Mouse (Mus musculus): ENCODE data around the gene Sirt1.
"Not testable (repeated sequence)": the region's sequence is repeated elsewhere in the genome, so short reads cannot be mapped to it uniquely, and the experiment has no call there.

The Sirt1 gene

GRCm38 (mm10) chr10:63381498-63382280 is at the start of gene Sirt1:
Gene Sirt1 (minus strand): TSS chr10:63381704.
- in situ Hi-C loops (cut with MboI; ENCODE audit: low pct_unique_long_range_greater_than_20kb in 1 of 2, low sequenced_read_pairs in 2 of 2, unreplicated experiment in 1 of 2) = loop anchor here (10.0 kb wide), 2 partner anchors 227 to 247 kb away; no protein-coding TSS in a partner anchor

DNA sequence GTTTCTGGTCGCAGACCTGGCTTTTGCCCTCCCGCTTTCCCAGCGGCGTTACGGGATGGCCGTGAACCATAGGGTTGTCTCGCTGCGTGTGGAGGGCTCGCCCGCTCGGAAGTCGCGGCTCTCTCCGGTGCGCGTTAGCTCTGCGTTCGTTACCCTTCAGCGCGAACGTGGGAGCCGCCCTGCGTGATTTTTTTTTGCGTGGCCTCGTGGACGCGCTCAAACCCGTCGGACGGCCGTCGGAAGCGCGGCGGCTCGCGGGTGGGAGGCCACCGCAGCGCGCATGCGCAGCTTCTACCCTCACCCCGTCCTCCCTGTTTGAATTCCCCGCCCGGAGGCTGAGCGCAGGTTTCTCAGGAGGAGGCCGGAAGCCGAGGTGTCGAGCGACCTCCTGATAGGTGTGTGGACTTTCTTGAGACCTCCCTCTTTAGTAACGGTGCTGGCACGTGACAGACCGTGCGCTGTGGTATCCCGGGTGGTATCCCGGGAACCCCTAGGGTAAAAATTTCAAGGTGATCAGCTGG is 48.3 kb upstream of the Sirt1 start, which contains the start of gene Ctnna3:
Gene Ctnna3 (plus strand): TSS at position 314 of the 521 bp plus-strand sequence.
- in situ Hi-C loops (cut with MboI; ENCODE audit: low pct_unique_long_range_greater_than_20kb in 1 of 2, low sequenced_read_pairs in 2 of 2, unreplicated experiment in 1 of 2) = no loop called here

GRCm38 (mm10) chr10:63429380-63429779 is 47.9 kb upstream of the Sirt1 start:
- in situ Hi-C loops (cut with MboI; ENCODE audit: low pct_unique_long_range_greater_than_20kb in 1 of 2, low sequenced_read_pairs in 2 of 2, unreplicated experiment in 1 of 2) = no loop called here

DNA sequence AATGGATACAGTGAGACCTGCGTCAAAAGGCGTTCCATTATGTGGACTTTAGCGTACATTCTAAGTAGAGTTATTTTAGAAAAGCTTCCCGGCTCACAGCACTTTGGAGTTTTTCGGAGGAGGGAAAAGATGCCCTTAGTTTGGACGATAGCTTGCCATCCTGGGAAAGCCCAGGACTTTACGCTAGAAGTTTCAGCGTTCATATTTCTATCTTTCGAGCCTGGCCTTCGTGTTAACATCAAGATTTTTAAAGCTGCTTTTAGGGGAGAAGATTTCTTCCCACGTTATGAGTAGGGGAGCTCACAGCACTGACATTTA is 47.5 kb upstream of the Sirt1 start:
- in situ Hi-C loops (cut with MboI; ENCODE audit: low pct_unique_long_range_greater_than_20kb in 1 of 2, low sequenced_read_pairs in 2 of 2, unreplicated experiment in 1 of 2) = no loop called here

DNA sequence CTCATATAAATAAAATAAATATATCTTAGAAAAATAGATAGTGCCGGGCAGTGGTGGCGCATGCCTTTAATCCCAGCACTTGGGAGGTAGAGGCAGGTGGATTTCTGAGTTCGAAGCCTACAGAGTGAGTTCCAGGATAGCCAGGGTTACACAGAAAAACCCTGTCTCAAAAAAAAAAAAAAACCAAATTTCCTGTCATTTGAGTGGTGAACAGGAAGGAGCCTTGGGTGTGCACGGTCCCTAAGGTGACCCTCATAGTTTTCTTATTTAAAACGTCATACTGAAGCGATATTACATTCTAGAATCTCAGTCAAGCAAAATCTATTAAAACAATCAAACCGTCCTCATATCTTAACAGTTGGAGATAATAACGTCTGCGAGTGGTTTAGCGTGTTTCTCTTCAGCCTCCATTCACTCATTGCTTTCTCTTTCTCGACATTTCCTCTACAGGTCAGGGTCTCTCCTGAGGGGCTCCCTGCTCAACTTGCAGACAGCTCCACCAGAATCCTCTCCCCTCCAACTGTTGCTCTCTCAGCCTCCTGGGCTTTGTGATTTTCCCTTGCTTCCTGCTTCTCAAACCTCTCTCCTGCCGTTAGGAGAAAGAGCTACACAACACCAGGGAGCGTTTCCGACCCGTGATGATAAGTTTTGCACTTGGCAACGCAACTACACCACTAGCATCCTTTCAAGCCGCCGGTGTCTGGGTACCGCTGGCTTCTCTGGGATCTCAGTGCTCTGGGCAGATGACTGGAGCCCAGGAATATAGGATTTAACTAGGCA is 46.9 kb upstream of the Sirt1 start:
- in situ Hi-C loops (cut with MboI; ENCODE audit: low pct_unique_long_range_greater_than_20kb in 1 of 2, low sequenced_read_pairs in 2 of 2, unreplicated experiment in 1 of 2) = no loop called here

DNA sequence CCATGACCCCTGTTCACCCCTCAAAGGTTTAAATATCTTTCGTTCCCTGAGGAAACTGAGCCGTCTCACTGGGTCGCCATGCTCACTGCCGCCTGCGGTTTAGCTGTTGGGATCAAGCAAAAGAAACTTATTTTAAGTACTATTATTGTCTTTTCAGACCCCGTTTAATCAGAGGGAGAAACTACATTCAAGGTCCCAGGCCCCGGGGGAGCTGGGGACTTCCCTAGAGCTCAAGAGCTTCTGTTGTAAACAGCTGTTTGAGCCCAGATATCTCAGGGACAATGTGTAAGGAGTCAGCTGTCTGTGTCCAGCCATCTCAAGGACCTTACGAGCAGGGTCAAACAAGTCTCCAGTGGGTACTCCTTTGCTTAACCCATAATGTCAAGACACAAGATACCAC is 45.6 kb upstream of the Sirt1 start:
- in situ Hi-C loops (cut with MboI; ENCODE audit: low pct_unique_long_range_greater_than_20kb in 1 of 2, low sequenced_read_pairs in 2 of 2, unreplicated experiment in 1 of 2) = no loop called here

- in situ Hi-C loops (cut with MboI; ENCODE audit: low pct_unique_long_range_greater_than_20kb in 1 of 2, low sequenced_read_pairs in 2 of 2, unreplicated experiment in 1 of 2) = loop anchor here in 1 of 2 experiments (5.0 kb wide), 1 partner anchor 148 kb away; no protein-coding TSS in a partner anchor
These were observed 42.9 kb upstream of the Sirt1 start for GRCm38 (mm10) chr10:63424475-63424814.

- in situ Hi-C loops (cut with MboI; ENCODE audit: low pct_unique_long_range_greater_than_20kb in 1 of 2, low sequenced_read_pairs in 2 of 2, unreplicated experiment in 1 of 2) = loop anchor here in 1 of 2 experiments (5.0 kb wide), 1 partner anchor 148 kb away; no protein-coding TSS in a partner anchor
These were observed 42.3 kb upstream of the Sirt1 start for GRCm38 (mm10) chr10:63423591-63424474.

DNA sequence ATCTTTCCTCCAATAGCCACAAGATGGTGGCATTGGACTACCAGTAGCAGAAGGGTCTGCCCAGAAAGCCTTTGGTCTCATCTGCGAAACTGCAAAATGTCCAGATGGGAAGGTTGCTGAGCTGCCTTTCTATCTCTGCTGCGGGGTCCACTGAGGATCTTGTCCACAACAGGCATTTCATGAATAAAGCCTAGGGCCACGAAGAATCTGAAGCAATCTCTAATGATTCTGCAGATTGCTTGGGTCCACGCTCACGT is 41.2 kb upstream of the Sirt1 start:
- in situ Hi-C loops (cut with MboI; ENCODE audit: low pct_unique_long_range_greater_than_20kb in 1 of 2, low sequenced_read_pairs in 2 of 2, unreplicated experiment in 1 of 2) = loop anchor here in 1 of 2 experiments (5.0 kb wide), 1 partner anchor 150 kb away; no protein-coding TSS in a partner anchor

- in situ Hi-C loops (cut with MboI; ENCODE audit: low pct_unique_long_range_greater_than_20kb in 1 of 2, low sequenced_read_pairs in 2 of 2, unreplicated experiment in 1 of 2) = loop anchor here in 1 of 2 experiments (5.0 kb wide), 1 partner anchor 150 kb away; no protein-coding TSS in a partner anchor
These were observed 40.5 kb upstream of the Sirt1 start, which contains the start of gene Gm7075 for GRCm38 (mm10) chr10:63421739-63422735. Gene Gm7075 (minus strand): TSS chr10:63421789.

DNA sequence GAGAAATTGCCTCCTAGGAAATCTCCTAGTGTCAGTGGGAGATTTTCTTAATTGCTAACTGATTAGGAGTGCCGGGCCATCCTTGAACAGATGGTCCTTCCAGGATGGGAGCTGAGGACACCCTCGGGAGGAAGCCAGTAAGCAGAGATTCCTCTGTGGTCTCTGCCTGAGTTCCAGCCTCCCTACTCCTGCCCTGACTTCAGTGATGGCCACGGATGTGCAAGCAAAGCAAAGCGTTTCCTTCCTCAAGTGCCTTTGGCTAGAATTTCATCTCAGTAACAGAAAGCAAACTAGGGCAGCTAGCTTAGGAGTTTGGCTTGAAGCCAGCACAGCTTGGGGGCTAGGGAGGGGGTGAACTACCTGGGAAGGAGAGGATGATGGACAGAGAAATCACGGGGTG is 35.6 kb upstream of the Sirt1 start:
- in situ Hi-C loops (cut with MboI; ENCODE audit: low pct_unique_long_range_greater_than_20kb in 1 of 2, low sequenced_read_pairs in 2 of 2, unreplicated experiment in 1 of 2) = no loop called here

DNA sequence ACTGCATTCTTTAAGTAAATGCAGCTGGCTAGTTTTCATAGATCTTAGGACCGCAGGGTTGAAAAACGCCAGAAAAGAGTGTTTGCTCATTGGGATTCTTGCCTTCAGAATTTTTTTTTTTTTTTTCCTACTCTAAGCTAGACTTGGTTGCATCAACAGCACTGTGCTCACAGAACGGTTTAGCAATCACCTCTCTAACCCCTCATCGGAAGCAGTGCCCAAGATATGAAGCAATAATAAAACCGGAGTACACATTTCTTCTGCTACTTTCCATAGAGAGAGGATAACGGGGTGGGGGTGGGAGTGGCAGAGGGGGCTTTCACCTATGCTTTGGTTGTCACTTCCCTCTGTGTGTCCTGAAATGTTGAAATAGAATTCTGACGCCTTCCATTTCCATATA is 34.3 kb upstream of the Sirt1 start:
- in situ Hi-C loops (cut with MboI; ENCODE audit: low pct_unique_long_range_greater_than_20kb in 1 of 2, low sequenced_read_pairs in 2 of 2, unreplicated experiment in 1 of 2) = no loop called here

GRCm38 (mm10) chr10:63415287-63415686 is 33.8 kb upstream of the Sirt1 start:
- in situ Hi-C loops (cut with MboI; ENCODE audit: low pct_unique_long_range_greater_than_20kb in 1 of 2, low sequenced_read_pairs in 2 of 2, unreplicated experiment in 1 of 2) = no loop called here

- in situ Hi-C loops (cut with MboI; ENCODE audit: low pct_unique_long_range_greater_than_20kb in 1 of 2, low sequenced_read_pairs in 2 of 2, unreplicated experiment in 1 of 2) = no loop called here
These were observed 31.3 kb upstream of the Sirt1 start for GRCm38 (mm10) chr10:63412756-63413155.

DNA sequence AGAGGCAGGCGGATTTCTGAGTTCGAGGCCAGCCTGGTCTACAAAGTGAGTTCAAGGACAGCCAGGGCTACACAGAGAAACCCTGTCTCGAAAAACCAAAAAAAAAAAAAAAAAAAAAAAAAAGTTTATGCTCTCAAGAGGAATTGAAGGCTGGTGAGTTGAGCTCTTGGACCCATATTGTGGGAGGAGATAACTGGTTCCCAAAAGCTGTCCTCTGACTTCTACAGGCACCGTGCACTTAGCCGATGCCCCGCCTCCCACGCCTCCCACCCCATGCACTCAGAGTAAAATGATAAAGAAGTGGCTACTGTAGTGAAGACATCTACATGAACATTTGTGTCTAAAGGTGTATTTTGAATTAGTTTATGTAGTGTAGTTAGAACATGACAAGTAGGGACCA is 30.2 kb upstream of the Sirt1 start:
- in situ Hi-C loops (cut with MboI; ENCODE audit: low pct_unique_long_range_greater_than_20kb in 1 of 2, low sequenced_read_pairs in 2 of 2, unreplicated experiment in 1 of 2) = not testable (repeated sequence)

DNA sequence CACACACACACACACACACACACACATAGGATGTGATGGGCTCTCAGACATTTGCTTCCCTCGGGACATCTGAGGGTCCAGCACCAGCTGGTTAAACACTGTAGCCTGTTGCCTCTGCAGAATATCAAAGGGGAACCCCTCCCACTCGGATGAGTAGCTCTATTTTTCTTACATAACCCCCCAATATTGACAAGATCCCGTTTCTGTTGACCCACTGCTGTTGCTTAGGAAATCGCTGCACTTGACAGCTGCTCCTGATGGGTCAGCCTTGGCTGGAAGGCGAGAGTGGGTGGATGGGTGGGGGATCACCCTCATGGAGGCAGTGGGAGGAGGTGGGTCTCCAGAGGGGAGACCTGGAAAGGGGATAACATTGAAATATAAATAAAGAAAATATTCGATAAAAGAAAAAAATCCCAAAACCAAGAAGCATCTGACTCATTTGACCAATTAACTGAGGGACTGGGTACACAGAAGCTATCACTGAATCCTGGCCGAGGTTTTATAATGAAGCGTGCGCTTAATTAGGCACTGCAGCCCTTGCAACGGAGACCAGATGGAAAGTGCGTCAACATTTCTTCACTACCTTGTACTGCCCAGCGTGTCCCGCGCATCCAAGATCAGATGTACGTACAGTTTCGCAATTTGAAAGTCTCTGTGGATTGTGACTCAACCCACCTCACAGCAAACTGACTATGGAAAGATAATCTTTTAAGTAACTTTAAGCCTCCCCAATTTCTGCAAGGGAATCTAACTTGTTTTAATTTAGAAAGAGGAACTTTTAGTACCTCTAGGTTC is 28.9 kb upstream of the Sirt1 start:
- in situ Hi-C loops (cut with MboI; ENCODE audit: low pct_unique_long_range_greater_than_20kb in 1 of 2, low sequenced_read_pairs in 2 of 2, unreplicated experiment in 1 of 2) = no loop called here

- in situ Hi-C loops (cut with MboI; ENCODE audit: low pct_unique_long_range_greater_than_20kb in 1 of 2, low sequenced_read_pairs in 2 of 2, unreplicated experiment in 1 of 2) = no loop called here
These were observed 22.1 kb upstream of the Sirt1 start for GRCm38 (mm10) chr10:63403636-63404035.

Data from mouse embryonic stem cell (cell line).